Mouse (Mus musculus) MEL (cell line): ENCODE results near the gene Foxp2. TPM values are rescaled to one million over a fixed set of nuclear protein-coding genes. Genes with fewer than 3 reads are reported as not detected.

Experiments
- DNase-seq: peaks from one replicate; pipeline ENCODE4 v3.0.0; 2011; ENCODE audit warnings: low read depth, low spot score
- H3K27ac ChIP-seq: 2 replicates; pipeline ENCODE4 v1.5.1; 2012; ENCODE audit warnings: low read depth, mild to moderate bottlenecking, control low read depth, low read length, moderate library complexity; ENCODE audit not compliant: control insufficient read depth
- H3K27me3 ChIP-seq, 2 experiments: fragments of 150-350 bp in 1 of 2; sonication (generic) in 1 of 2; 2 replicates each; pipeline ENCODE4 v1.6.1; 2012; ENCODE audit warnings: low read length in 2 of 2, mild to moderate bottlenecking in 2 of 2, improper control_type of control experiment in 1 of 2, moderate library complexity in 1 of 2; ENCODE audit not compliant: insufficient read depth in 2 of 2, control insufficient read depth in 1 of 2
- H3K36me3 ChIP-seq, 2 experiments: 2 replicates each; pipeline ENCODE4 v1.6.1; 2012 to 2014; ENCODE audit warnings: low read length in 2 of 2, improper control_type of control experiment in 1 of 2, inconsistent platforms in 1 of 2, mild to moderate bottlenecking in 1 of 2; ENCODE audit not compliant: insufficient read depth in 2 of 2, control insufficient read depth in 1 of 2
- H3K4me1 ChIP-seq, 2 experiments: fragments of 150-350 bp in 1 of 2; sonication (generic) in 1 of 2; 2 replicates each; pipeline ENCODE4 v1.6.1; 2012; ENCODE audit warnings: low read length in 2 of 2, improper control_type of control experiment in 1 of 2, mild to moderate bottlenecking in 1 of 2; ENCODE audit not compliant: insufficient read depth in 2 of 2, control insufficient read depth in 1 of 2
- H3K4me3 ChIP-seq, 2 experiments: fragments of 150-350 bp in 1 of 2; sonication (generic) in 1 of 2; 2 replicates each; pipeline ENCODE4 v1.5.1; 2012; ENCODE audit warnings: low read depth in 2 of 2, low read length in 2 of 2, mild to moderate bottlenecking in 2 of 2, moderate library complexity in 2 of 2, control low read depth in 1 of 2, improper control_type of control experiment in 1 of 2; ENCODE audit not compliant: control insufficient read depth in 1 of 2, insufficient read depth in 1 of 2
- H3K79me2 ChIP-seq: 2 replicates; pipeline ENCODE4 v1.6.1; 2012; ENCODE audit warnings: mild to moderate bottlenecking, low read length, moderate library complexity; ENCODE audit not compliant: control insufficient read depth, poor library complexity, insufficient read depth
- H3K9ac ChIP-seq: 2 replicates; pipeline ENCODE4 v1.6.1; 2012; ENCODE audit warnings: low read depth, mild to moderate bottlenecking, control low read depth, low read length, moderate library complexity; ENCODE audit not compliant: control insufficient read depth, poor library complexity, severe bottlenecking
- H3K9me3 ChIP-seq: fragments of 150-350 bp; sonication (generic); replicated peaks from 2 replicates; pipeline ENCODE4 v1.6.1; 2012; ENCODE audit warnings: mild to moderate bottlenecking, low read length, improper control_type of control experiment, moderate library complexity; ENCODE audit not compliant: insufficient read depth
- CHD1 ChIP-seq: IDR thresholded peaks from 2 replicates; pipeline ENCODE4 v1.6.1; 2012; ENCODE audit warnings: low read depth, mild to moderate bottlenecking, inconsistent platforms, low read length, improper control_type of control experiment
- CTCF ChIP-seq, 3 experiments: IDR thresholded peaks in 2 of 3; conservative IDR thresholded peaks in 1 of 3; 2 replicates each; pipeline ENCODE4 v1.5.1; 2011 to 2012; ENCODE audit warnings: low read length in 3 of 3, low read depth in 2 of 3, mild to moderate bottlenecking in 2 of 3, improper control_type of control experiment in 1 of 3, inconsistent platforms in 1 of 3, mixed read lengths in 1 of 3, moderate library complexity in 1 of 3; ENCODE audit not compliant: control insufficient read depth in 1 of 3, insufficient read depth in 1 of 3, poor library complexity in 1 of 3, severe bottlenecking in 1 of 3
- E2F4 ChIP-seq: IDR thresholded peaks from 2 replicates; pipeline ENCODE4 v1.6.1; 2011; ENCODE audit warnings: low read depth, low read length, improper control_type of control experiment, borderline replicate concordance
- ELF1 ChIP-seq: IDR thresholded peaks from 2 replicates; pipeline ENCODE4 v1.6.1; 2014; ENCODE audit warnings: low read depth, mild to moderate bottlenecking, inconsistent platforms, low read length, improper control_type of control experiment, moderate library complexity
- GATA1 ChIP-seq: IDR thresholded peaks from 2 replicates; pipeline ENCODE4 v1.6.1; 2011; ENCODE audit warnings: low read depth, low read length, improper control_type of control experiment
- JUND ChIP-seq: IDR thresholded peaks from 2 replicates; pipeline ENCODE4 v1.6.1; 2011; ENCODE audit warnings: low read depth, mild to moderate bottlenecking, improper control_type of control experiment, low read length
- KAT2A ChIP-seq: conservative IDR thresholded peaks from 2 replicates; pipeline ENCODE4 v1.6.1; 2012; ENCODE audit warnings: low read depth, low read length, improper control_type of control experiment, inconsistent platforms
- MAZ ChIP-seq: IDR thresholded peaks from 2 replicates; pipeline ENCODE4 v1.6.1; 2012; ENCODE audit warnings: low read depth, mild to moderate bottlenecking, inconsistent platforms, low read length, improper control_type of control experiment
- MXI1 ChIP-seq: IDR thresholded peaks from 2 replicates; pipeline ENCODE4 v1.6.1; 2011; ENCODE audit warnings: mild to moderate bottlenecking, low read depth, low read length, improper control_type of control experiment
- MYC ChIP-seq: IDR thresholded peaks from 2 replicates; pipeline ENCODE4 v1.6.1; 2011; ENCODE audit warnings: low read depth, mild to moderate bottlenecking, low read length, improper control_type of control experiment, moderate library complexity
- NELFE ChIP-seq: IDR thresholded peaks from 2 replicates; pipeline ENCODE4 v1.6.1; 2011; ENCODE audit warnings: low read depth, low read length, improper control_type of control experiment
- NRF1 ChIP-seq: IDR thresholded peaks from 2 replicates; pipeline ENCODE4 v1.6.1; 2014; ENCODE audit warnings: low read depth, mild to moderate bottlenecking, inconsistent platforms, low read length, improper control_type of control experiment, moderate library complexity; ENCODE audit not compliant: poor library complexity, insufficient read depth, severe bottlenecking
- POLR2AphosphoS2 ChIP-seq: IDR thresholded peaks from 2 replicates; pipeline ENCODE4 v1.6.1; 2011; ENCODE audit warnings: low read length, improper control_type of control experiment
- POLR2AphosphoS5 ChIP-seq: IDR thresholded peaks from 2 replicates; pipeline ENCODE4 v1.6.1; 2012; ENCODE audit warnings: low read depth, borderline replicate concordance, mild to moderate bottlenecking, inconsistent platforms, low read length, moderate library complexity, mixed read lengths
- RAD21 ChIP-seq: IDR thresholded peaks from 2 replicates; pipeline ENCODE4 v1.6.1; 2011; ENCODE audit warnings: mild to moderate bottlenecking, low read depth, low read length, improper control_type of control experiment
- SIN3A ChIP-seq: IDR thresholded peaks from 2 replicates; pipeline ENCODE4 v1.6.1; 2012; ENCODE audit warnings: low read length, improper control_type of control experiment, inconsistent platforms
- SMC3 ChIP-seq: IDR thresholded peaks from 2 replicates; pipeline ENCODE4 v1.6.1; 2011; ENCODE audit warnings: low read depth, low read length, improper control_type of control experiment
- TAL1 ChIP-seq: IDR thresholded peaks from 2 replicates; pipeline ENCODE4 v1.6.1; 2012; ENCODE audit warnings: mild to moderate bottlenecking, inconsistent platforms, low read length, moderate library complexity, mixed read lengths
- TBP ChIP-seq: IDR thresholded peaks from 2 replicates; pipeline ENCODE4 v1.8.0; 2011; ENCODE audit warnings: low read depth, low read length, improper control_type of control experiment
- TCF12 ChIP-seq: IDR thresholded peaks from 2 replicates; pipeline ENCODE4 v1.6.1; 2014; ENCODE audit warnings: low read depth, mild to moderate bottlenecking, inconsistent platforms, low read length, improper control_type of control experiment, moderate library complexity
- USF1 ChIP-seq: IDR thresholded peaks from 2 replicates; pipeline ENCODE4 v1.6.1; 2014; ENCODE audit warnings: low read depth, mild to moderate bottlenecking, inconsistent platforms, low read length, improper control_type of control experiment, moderate library complexity
- USF2 ChIP-seq, 2 experiments: IDR thresholded peaks; 2 replicates each; pipeline ENCODE4 v1.6.1; 2011 to 2012; ENCODE audit warnings: improper control_type of control experiment in 2 of 2, low read length in 2 of 2, borderline replicate concordance in 1 of 2, inconsistent platforms in 1 of 2, low read depth in 1 of 2, mild to moderate bottlenecking in 1 of 2; ENCODE audit not compliant: insufficient read depth in 1 of 2
- ZKSCAN1 ChIP-seq: IDR thresholded peaks from 2 replicates; pipeline ENCODE4 v1.6.1; 2012; ENCODE audit warnings: low read depth, mild to moderate bottlenecking, inconsistent platforms, low read length, improper control_type of control experiment, moderate library complexity
- ZMIZ1 ChIP-seq: IDR thresholded peaks from 2 replicates; pipeline ENCODE4 v1.6.1; 2012; ENCODE audit warnings: low read depth, mild to moderate bottlenecking, inconsistent platforms, low read length, improper control_type of control experiment, moderate library complexity
- ZNF384 ChIP-seq: IDR thresholded peaks from 2 replicates; pipeline ENCODE4 v1.6.1; 2012; ENCODE audit warnings: low read depth, mild to moderate bottlenecking, inconsistent platforms, low read length, improper control_type of control experiment
- polyA plus RNA-seq, 2 experiments: library from polyadenylated mRNA; stranded (reverse) in 1 of 2; unstranded in 1 of 2; fragments of >175 nt in 1 of 2; fragments of >200 nt in 1 of 2; gene quantifications; 2 replicates each; pipeline versions ENCODE4 v1.2.1 to v1.2.4; 2012; ENCODE audit warnings: low replicate concordance in 2 of 2, low read depth in 1 of 2; ENCODE audit not compliant: insufficient read length in 2 of 2, insufficient read depth in 1 of 2, missing spikeins in 1 of 2
- total RNA-seq: library from RNA; depleted of rRNA; stranded (reverse); fragments of 300-350 nt; gene quantifications from 2 replicates; pipeline ENCODE4 v1.2.3, GENCODE M21; 2012

Foxp2 gene
- total and polyA plus RNA-seq, 3 experiments = not detected

GRCm38 (mm10) chr6:14978201-14978600 lies 77.1 kb downstream of the Foxp2 start:
- H3K36me3 ChIP-seq = no peaks in the 10 kb centered on the region
- H3K9me3 ChIP-seq = no peaks in the 10 kb centered on the region
- no peak for TF ChIP-seq TCF12
- no peak for TF ChIP-seq MXI1
- no peak for TF ChIP-seq ZKSCAN1
- no peak for TF ChIP-seq KAT2A
- no peak for TF ChIP-seq RAD21
- no peak for TF ChIP-seq CTCF (IDR thresholded peaks at IDR 0.05 in 2 of 3, conservative IDR thresholded peaks at IDR 0.05 in 1 of 3; ENCODE audit: control insufficient read depth in 1 of 3, insufficient read depth in 1 of 3, low read depth in 2 of 3, low read length in 3 of 3, poor library complexity in 1 of 3, severe bottlenecking in 1 of 3)
- no peak for TF ChIP-seq MYC
- no peak for TF ChIP-seq CHD1
- no peak for TF ChIP-seq USF1
- no peak for TF ChIP-seq NELFE
- TF ChIP-seq ZNF384 = no peak
- no peak for TF ChIP-seq ZMIZ1
- TF ChIP-seq POLR2AphosphoS5 = no peak
- TF ChIP-seq TAL1 = no peak
- TF ChIP-seq MAZ = no peak
- TF ChIP-seq USF2 (IDR thresholded peaks at IDR 0.05; ENCODE audit: borderline replicate concordance in 1 of 2, insufficient read depth in 1 of 2, low read depth in 1 of 2, low read length in 2 of 2) = no peak
- no peak for TF ChIP-seq JUND
- no peak for TF ChIP-seq GATA1
- no peak for TF ChIP-seq SIN3A
- no peak for TF ChIP-seq SMC3
- TF ChIP-seq, all 39 proteins: peak for 0
- H3K27me3 ChIP-seq = no peaks in the 10 kb centered on the region
- no peaks in the 10 kb centered on the region for H3K4me1 ChIP-seq
- no peak overlapping the region for H3K27ac ChIP-seq
- no peak overlapping the region for H3K9ac ChIP-seq
- H3K4me3 ChIP-seq = no peak overlapping the region
- H3K79me2 ChIP-seq = no peaks in the 10 kb centered on the region
- DNase-seq = no peak

- no peaks in the 10 kb centered on the region for H3K27me3 ChIP-seq
- H3K4me3 ChIP-seq = no peak overlapping the region
- H3K79me2 ChIP-seq = no peaks in the 10 kb centered on the region
- no peak for DNase-seq
- H3K4me1 ChIP-seq = no peaks in the 10 kb centered on the region
- no peak overlapping the region for H3K9ac ChIP-seq
- no peaks in the 10 kb centered on the region for H3K36me3 ChIP-seq
- no peak overlapping the region for H3K27ac ChIP-seq
- no peak for TF ChIP-seq GATA1
- no peak for TF ChIP-seq E2F4
- no peak for TF ChIP-seq POLR2AphosphoS2
- no peak for TF ChIP-seq SMC3
- no peak for TF ChIP-seq ELF1
- no peak for TF ChIP-seq NRF1
- TF ChIP-seq USF2 (IDR thresholded peaks at IDR 0.05; ENCODE audit: borderline replicate concordance in 1 of 2, insufficient read depth in 1 of 2, low read depth in 1 of 2, low read length in 2 of 2) = no peak
- no peak for TF ChIP-seq MXI1
- no peak for TF ChIP-seq TBP
- no peak for TF ChIP-seq RAD21
- TF ChIP-seq NELFE = no peak
- no peaks in the 10 kb centered on the region for H3K9me3 ChIP-seq
Measured at GRCm38 (mm10) chr6:15008113-15008512, 107.0 kb downstream of the Foxp2 start.
